Mouse (Mus musculus) MEL (cell line): ENCODE measurements around the gene Dlgap3. TPM values are rescaled to one million over a fixed set of nuclear protein-coding genes. Genes with fewer than 3 reads are reported as not detected.

ENCODE experiments used
- DNase-seq: peaks from one replicate; pipeline ENCODE4 v3.0.0; 2011; ENCODE audit warnings: low read depth, low spot score
- H3K27ac ChIP-seq: 2 replicates; pipeline ENCODE4 v1.5.1; 2012; ENCODE audit warnings: low read depth, mild to moderate bottlenecking, control low read depth, low read length, moderate library complexity; ENCODE audit not compliant: control insufficient read depth
- H3K27me3 ChIP-seq, 2 experiments: fragments of 150-350 bp in 1 of 2; sonication (generic) in 1 of 2; 2 replicates each; pipeline ENCODE4 v1.6.1; 2012; ENCODE audit warnings: low read length in 2 of 2, mild to moderate bottlenecking in 2 of 2, improper control_type of control experiment in 1 of 2, moderate library complexity in 1 of 2; ENCODE audit not compliant: insufficient read depth in 2 of 2, control insufficient read depth in 1 of 2
- H3K36me3 ChIP-seq, 2 experiments: 2 replicates each; pipeline ENCODE4 v1.6.1; 2012 to 2014; ENCODE audit warnings: low read length in 2 of 2, improper control_type of control experiment in 1 of 2, inconsistent platforms in 1 of 2, mild to moderate bottlenecking in 1 of 2; ENCODE audit not compliant: insufficient read depth in 2 of 2, control insufficient read depth in 1 of 2
- H3K4me1 ChIP-seq, 2 experiments: fragments of 150-350 bp in 1 of 2; sonication (generic) in 1 of 2; 2 replicates each; pipeline ENCODE4 v1.6.1; 2012; ENCODE audit warnings: low read length in 2 of 2, improper control_type of control experiment in 1 of 2, mild to moderate bottlenecking in 1 of 2; ENCODE audit not compliant: insufficient read depth in 2 of 2, control insufficient read depth in 1 of 2
- H3K4me3 ChIP-seq, 2 experiments: fragments of 150-350 bp in 1 of 2; sonication (generic) in 1 of 2; 2 replicates each; pipeline ENCODE4 v1.5.1; 2012; ENCODE audit warnings: low read depth in 2 of 2, low read length in 2 of 2, mild to moderate bottlenecking in 2 of 2, moderate library complexity in 2 of 2, control low read depth in 1 of 2, improper control_type of control experiment in 1 of 2; ENCODE audit not compliant: control insufficient read depth in 1 of 2, insufficient read depth in 1 of 2
- H3K79me2 ChIP-seq: 2 replicates; pipeline ENCODE4 v1.6.1; 2012; ENCODE audit warnings: mild to moderate bottlenecking, low read length, moderate library complexity; ENCODE audit not compliant: control insufficient read depth, poor library complexity, insufficient read depth
- H3K9ac ChIP-seq: 2 replicates; pipeline ENCODE4 v1.6.1; 2012; ENCODE audit warnings: low read depth, mild to moderate bottlenecking, control low read depth, low read length, moderate library complexity; ENCODE audit not compliant: control insufficient read depth, poor library complexity, severe bottlenecking
- H3K9me3 ChIP-seq: fragments of 150-350 bp; sonication (generic); replicated peaks from 2 replicates; pipeline ENCODE4 v1.6.1; 2012; ENCODE audit warnings: mild to moderate bottlenecking, low read length, improper control_type of control experiment, moderate library complexity; ENCODE audit not compliant: insufficient read depth
- BHLHE40 ChIP-seq: IDR thresholded peaks from 2 replicates; pipeline ENCODE4 v1.6.1; 2012; ENCODE audit warnings: low read depth, mild to moderate bottlenecking, inconsistent platforms, low read length, improper control_type of control experiment, borderline replicate concordance
- CHD1 ChIP-seq: IDR thresholded peaks from 2 replicates; pipeline ENCODE4 v1.6.1; 2012; ENCODE audit warnings: low read depth, mild to moderate bottlenecking, inconsistent platforms, low read length, improper control_type of control experiment
- CHD2 ChIP-seq: IDR thresholded peaks from 2 replicates; pipeline ENCODE4 v1.6.1; 2011; ENCODE audit warnings: low read length, improper control_type of control experiment
- ELF1 ChIP-seq: IDR thresholded peaks from 2 replicates; pipeline ENCODE4 v1.6.1; 2014; ENCODE audit warnings: low read depth, mild to moderate bottlenecking, inconsistent platforms, low read length, improper control_type of control experiment, moderate library complexity
- EP300 ChIP-seq, 2 experiments: IDR thresholded peaks; 2 replicates each; pipeline ENCODE4 v1.6.1; 2011; ENCODE audit warnings: improper control_type of control experiment in 2 of 2, low read length in 2 of 2, low read depth in 1 of 2, mild to moderate bottlenecking in 1 of 2
- ETS1 ChIP-seq: IDR thresholded peaks from 2 replicates; pipeline ENCODE4 v1.6.1; 2012; ENCODE audit warnings: low read depth, mild to moderate bottlenecking, inconsistent platforms, low read length, improper control_type of control experiment, moderate library complexity
- GABPA ChIP-seq: IDR thresholded peaks from 2 replicates; pipeline ENCODE4 v1.6.1; 2012; ENCODE audit warnings: low read depth, mild to moderate bottlenecking, inconsistent platforms, low read length, improper control_type of control experiment, moderate library complexity
- GATA1 ChIP-seq: IDR thresholded peaks from 2 replicates; pipeline ENCODE4 v1.6.1; 2011; ENCODE audit warnings: low read depth, low read length, improper control_type of control experiment
- HCFC1 ChIP-seq: IDR thresholded peaks from 2 replicates; pipeline ENCODE4 v1.6.1; 2012; ENCODE audit warnings: low read depth, mild to moderate bottlenecking, inconsistent platforms, low read length, improper control_type of control experiment, moderate library complexity
- KAT2A ChIP-seq: conservative IDR thresholded peaks from 2 replicates; pipeline ENCODE4 v1.6.1; 2012; ENCODE audit warnings: low read depth, low read length, improper control_type of control experiment, inconsistent platforms
- MYB ChIP-seq: IDR thresholded peaks from 2 replicates; pipeline ENCODE4 v1.6.1; 2011; ENCODE audit warnings: mild to moderate bottlenecking, low read depth, low read length, improper control_type of control experiment
- NRF1 ChIP-seq: IDR thresholded peaks from 2 replicates; pipeline ENCODE4 v1.6.1; 2014; ENCODE audit warnings: low read depth, mild to moderate bottlenecking, inconsistent platforms, low read length, improper control_type of control experiment, moderate library complexity; ENCODE audit not compliant: poor library complexity, insufficient read depth, severe bottlenecking
- POLR2A ChIP-seq, 2 experiments: IDR thresholded peaks; 2 replicates each; pipeline ENCODE4 v1.6.1; 2011 to 2012; ENCODE audit warnings: low read length in 2 of 2, mild to moderate bottlenecking in 2 of 2, control low read depth in 1 of 2, improper control_type of control experiment in 1 of 2, low read depth in 1 of 2, moderate library complexity in 1 of 2; ENCODE audit not compliant: control insufficient read depth in 1 of 2, insufficient read depth in 1 of 2, poor library complexity in 1 of 2
- POLR2AphosphoS2 ChIP-seq: IDR thresholded peaks from 2 replicates; pipeline ENCODE4 v1.6.1; 2011; ENCODE audit warnings: low read length, improper control_type of control experiment
- RCOR1 ChIP-seq: IDR thresholded peaks from 2 replicates; pipeline ENCODE4 v1.6.1; 2012; ENCODE audit warnings: low read depth, mild to moderate bottlenecking, inconsistent platforms, low read length, improper control_type of control experiment
- SIN3A ChIP-seq: IDR thresholded peaks from 2 replicates; pipeline ENCODE4 v1.6.1; 2012; ENCODE audit warnings: low read length, improper control_type of control experiment, inconsistent platforms
- SMC3 ChIP-seq: IDR thresholded peaks from 2 replicates; pipeline ENCODE4 v1.6.1; 2011; ENCODE audit warnings: low read depth, low read length, improper control_type of control experiment
- TCF12 ChIP-seq: IDR thresholded peaks from 2 replicates; pipeline ENCODE4 v1.6.1; 2014; ENCODE audit warnings: low read depth, mild to moderate bottlenecking, inconsistent platforms, low read length, improper control_type of control experiment, moderate library complexity
- ZKSCAN1 ChIP-seq: IDR thresholded peaks from 2 replicates; pipeline ENCODE4 v1.6.1; 2012; ENCODE audit warnings: low read depth, mild to moderate bottlenecking, inconsistent platforms, low read length, improper control_type of control experiment, moderate library complexity
- ZNF384 ChIP-seq: IDR thresholded peaks from 2 replicates; pipeline ENCODE4 v1.6.1; 2012; ENCODE audit warnings: low read depth, mild to moderate bottlenecking, inconsistent platforms, low read length, improper control_type of control experiment
- polyA plus RNA-seq, 2 experiments: library from polyadenylated mRNA; stranded (reverse) in 1 of 2; unstranded in 1 of 2; fragments of >175 nt in 1 of 2; fragments of >200 nt in 1 of 2; gene quantifications; 2 replicates each; pipeline versions ENCODE4 v1.2.1 to v1.2.4; 2012; ENCODE audit warnings: low replicate concordance in 2 of 2, low read depth in 1 of 2; ENCODE audit not compliant: insufficient read length in 2 of 2, insufficient read depth in 1 of 2, missing spikeins in 1 of 2
- total RNA-seq: library from RNA; depleted of rRNA; stranded (reverse); fragments of 300-350 nt; gene quantifications from 2 replicates; pipeline ENCODE4 v1.2.3, GENCODE M21; 2012

Gene Dlgap3
- total and polyA plus RNA-seq, 3 experiments = not detected

DNA sequence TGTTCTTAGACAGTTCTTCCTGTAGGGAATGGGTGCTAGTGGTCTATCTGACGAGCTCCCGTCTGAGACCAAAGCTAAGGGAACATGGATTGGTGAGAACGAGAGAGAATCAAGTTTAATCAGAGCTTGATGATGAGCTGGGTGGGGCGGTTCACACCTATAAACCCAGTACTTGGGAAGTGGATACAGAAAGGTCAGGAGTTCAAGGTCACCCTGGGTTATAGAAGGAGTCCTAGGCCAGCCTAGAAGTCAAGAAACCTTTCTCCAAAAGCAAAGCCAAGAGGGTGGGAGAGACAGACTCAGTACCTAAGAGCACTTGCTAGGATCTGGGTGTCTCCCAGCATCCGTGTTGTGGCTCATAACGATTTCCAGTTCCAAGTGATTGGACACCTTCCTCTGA, 21.9 kb downstream of the Dlgap3 start:
- no peak overlapping the region for H3K4me3 ChIP-seq
- H3K79me2 ChIP-seq = no peaks in the 10 kb centered on the region
- no peak overlapping the region for H3K27ac ChIP-seq
- DNase-seq = no peak
- H3K4me1 ChIP-seq = no peaks in the 10 kb centered on the region
- no peaks in the 10 kb centered on the region for H3K36me3 ChIP-seq
- H3K27me3 ChIP-seq = no peaks in the 10 kb centered on the region
- no peak overlapping the region for H3K9ac ChIP-seq
- TF ChIP-seq CHD2 = no peak
- TF ChIP-seq POLR2A (IDR thresholded peaks at IDR 0.05; ENCODE audit: control insufficient read depth in 1 of 2, insufficient read depth in 1 of 2, low read depth in 1 of 2, low read length in 2 of 2, poor library complexity in 1 of 2) = no peak
- no peak for TF ChIP-seq POLR2AphosphoS2
- no peak for TF ChIP-seq ELF1
- TF ChIP-seq CHD1 = no peak
- no peak for TF ChIP-seq BHLHE40
- H3K9me3 ChIP-seq = no peaks in the 10 kb centered on the region

DNA sequence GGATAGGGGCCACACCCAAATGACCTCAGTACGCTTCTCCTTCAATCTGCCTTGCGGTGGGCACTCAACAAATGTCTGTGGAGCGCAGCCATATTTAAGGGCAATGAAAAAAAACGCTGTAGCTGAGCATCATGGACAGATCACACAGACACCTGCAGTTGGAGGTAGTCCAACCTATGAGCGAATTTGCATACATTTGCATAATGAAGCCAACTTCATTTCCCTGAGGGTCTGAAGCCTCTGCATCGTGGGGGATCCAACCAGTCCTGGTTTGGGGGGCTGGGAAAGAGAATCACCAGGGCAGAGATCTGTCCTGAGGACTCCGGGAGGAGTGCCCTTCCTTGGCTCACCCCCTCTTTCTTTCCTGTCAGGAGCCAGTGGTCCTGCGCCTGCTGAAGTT, 23.7 kb downstream of the Dlgap3 start:
- no peaks in the 10 kb centered on the region for H3K9me3 ChIP-seq

DNA sequence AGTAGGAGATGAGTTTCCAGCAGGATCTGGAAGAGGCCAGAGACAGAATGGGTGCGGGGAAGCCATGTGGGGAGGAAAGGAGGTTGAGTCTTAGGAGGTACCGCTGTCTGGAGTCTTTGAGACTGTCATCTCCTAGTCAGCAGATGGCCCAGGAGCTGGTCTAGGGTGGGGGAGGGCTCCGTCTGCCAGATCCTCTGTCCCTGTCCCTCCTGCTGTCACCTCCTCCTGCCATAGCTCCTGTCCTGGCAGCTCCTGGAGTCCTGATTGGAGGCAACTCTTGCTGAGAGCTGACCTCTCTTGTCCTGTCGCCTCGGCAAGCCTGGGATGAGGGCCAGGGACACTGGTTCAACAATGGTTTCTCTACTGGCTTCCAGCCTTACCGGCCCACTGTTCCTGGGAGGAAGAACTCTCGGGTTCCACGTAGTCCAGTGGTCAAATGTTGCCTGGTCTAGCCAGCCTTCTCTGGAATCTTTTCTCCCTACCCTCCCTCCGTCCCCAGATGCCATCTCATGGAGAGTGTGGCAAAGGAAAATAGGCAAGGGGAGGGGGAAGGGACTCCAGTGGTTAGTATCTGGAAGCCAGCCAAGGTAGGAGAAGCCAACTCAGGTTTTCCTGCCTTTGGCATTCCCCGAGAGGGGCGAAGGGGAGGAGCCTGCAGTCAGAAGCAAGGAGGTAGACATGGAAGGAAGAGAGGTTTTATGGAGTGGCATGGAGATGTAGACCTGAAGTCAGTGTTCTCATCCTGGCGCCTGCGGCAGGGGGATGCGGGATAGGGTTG, 24.6 kb downstream of the Dlgap3 start:
- no peaks in the 10 kb centered on the region for H3K79me2 ChIP-seq
- no peak for DNase-seq
- no peaks in the 10 kb centered on the region for H3K36me3 ChIP-seq
- no peaks in the 10 kb centered on the region for H3K27me3 ChIP-seq
- no peak overlapping the region for H3K9ac ChIP-seq
- TF ChIP-seq RCOR1 (no peak), ZKSCAN1 (no peak), CHD1 (no peak), NRF1 (no peak), GABPA (no peak), ETS1 (no peak), EP300 (IDR thresholded peaks at IDR 0.05; ENCODE audit: low read depth in 1 of 2, low read length in 2 of 2) (no peak), ELF1 (no peak), TCF12 (no peak), MYB (no peak), ZNF384 (no peak), GATA1 (no peak), HCFC1 (no peak), SMC3 (no peak), SIN3A (no peak), POLR2AphosphoS2 (no peak)
- no peak overlapping the region for H3K27ac ChIP-seq
- no peaks in the 10 kb centered on the region for H3K4me1 ChIP-seq
- H3K9me3 ChIP-seq = no peaks in the 10 kb centered on the region
- no peak overlapping the region for H3K4me3 ChIP-seq

More for the DNA sequence above, 23.7 kb downstream of the Dlgap3 start:
- no peaks in the 10 kb centered on the region for H3K27me3 ChIP-seq
- no peaks in the 10 kb centered on the region for H3K36me3 ChIP-seq
- TF ChIP-seq TCF12 (no peak), KAT2A (no peak)
- H3K79me2 ChIP-seq = no peaks in the 10 kb centered on the region
- H3K4me3 ChIP-seq = no peak overlapping the region
- H3K9ac ChIP-seq = no peak overlapping the region
- DNase-seq = no peak
- H3K4me1 ChIP-seq = no peaks in the 10 kb centered on the region
- H3K27ac ChIP-seq = no peak overlapping the region
